Mouse (Mus musculus) ES-E14 (cell line): ENCODE measurements around the gene Pml. TPM values are rescaled to one million over a fixed set of nuclear protein-coding genes. Genes with fewer than 3 reads are reported as not detected.

Experiments
- DNase-seq: peaks from one replicate; pipeline ENCODE4 v3.0.0-alpha.2; 2013; ENCODE audit warnings: low read depth, low spot score
- H3K27ac ChIP-seq: 2 replicates; pipeline ENCODE4 v1.5.1; 2012; ENCODE audit warnings: low read depth, mild to moderate bottlenecking, low read length, moderate library complexity, mixed read lengths; ENCODE audit not compliant: poor library complexity, insufficient read depth, severe bottlenecking
- H3K36me3 ChIP-seq: 2 replicates; pipeline ENCODE4 v1.6.1; 2012; ENCODE audit warnings: mild to moderate bottlenecking, low read length, moderate library complexity, mixed read lengths; ENCODE audit not compliant: control insufficient read depth, poor library complexity, insufficient read depth, severe bottlenecking
- H3K4me1 ChIP-seq, 2 experiments: fragments of 150-350 bp in 1 of 2; sonication (generic) in 1 of 2; 2 replicates each; pipeline ENCODE4 v1.6.1; 2012; ENCODE audit warnings: low read length in 2 of 2, mild to moderate bottlenecking in 1 of 2, mixed read lengths in 1 of 2; ENCODE audit not compliant: control insufficient read depth in 2 of 2, insufficient read depth in 2 of 2, poor library complexity in 1 of 2
- H3K4me3 ChIP-seq, 2 experiments: fragments of 150-350 bp in 1 of 2; sonication (generic) in 1 of 2; 2 replicates each; pipeline ENCODE4 v1.5.1; 2012; ENCODE audit warnings: low read length in 2 of 2, low read depth in 1 of 2, mild to moderate bottlenecking in 1 of 2, mixed read lengths in 1 of 2; ENCODE audit not compliant: insufficient read depth in 1 of 2, poor library complexity in 1 of 2, severe bottlenecking in 1 of 2
- H3K9ac ChIP-seq: 2 replicates; pipeline ENCODE4 v1.6.1; 2012; ENCODE audit warnings: low read depth, mild to moderate bottlenecking, low read length, mixed read lengths; ENCODE audit not compliant: poor library complexity, insufficient read depth, severe bottlenecking
- H3K9me3 ChIP-seq: fragments of 150-350 bp; sonication (generic); 2 replicates; pipeline ENCODE4 v1.6.1; 2012; ENCODE audit warnings: low read depth, mild to moderate bottlenecking, low read length; ENCODE audit not compliant: control insufficient read depth, insufficient read depth
- HCFC1 ChIP-seq: IDR thresholded peaks from 2 replicates; pipeline ENCODE4 v1.6.1; 2012; ENCODE audit warnings: low read length, inconsistent platforms, borderline replicate concordance; ENCODE audit not compliant: insufficient read depth
- ZNF384 ChIP-seq: IDR thresholded peaks from 2 replicates; pipeline ENCODE4 v1.6.1; 2012; ENCODE audit warnings: low read depth, low read length, inconsistent platforms
- in situ Hi-C, 2 experiments: fragments of 600-800 bp; cut with MboI; formaldehyde crosslinking; loops; one replicate each; pipeline ENCODE4 v1.15.1; 2025; ENCODE audit warnings: low sequenced_read_pairs in 2 of 2, inconsistent platforms in 1 of 2; ENCODE audit not compliant: unreplicated experiment in 2 of 2
- total RNA-seq: library from RNA; depleted of rRNA; stranded (reverse); fragments of 300-350 nt; gene quantifications from 2 replicates; pipeline ENCODE4 v1.2.3, GENCODE M21; 2012; rRNA removed

Gene Pml
- total RNA-seq, 1 experiment = 72.6 TPM

GRCm38 (mm10) chr9:58168880-58169279, 80.7 kb downstream of the Pml start:
- Histone ChIP-seq H3K4me1 (0 out of 4 replicates have a peak, but pooled peaks cover 0 to 2% of the 10 kb centered on the region in 2 experiments), H3K4me3 (no peak overlapping the region), H3K36me3 (no peaks in the 10 kb centered on the region), H3K27ac (no peak overlapping the region), H3K9me3 (no peaks in the 10 kb centered on the region), H3K9ac (no peak overlapping the region)
- TF ChIP-seq HCFC1 (no peak), ZNF384 (no peak)
- in situ Hi-C loops = no loop called here
- no peak for DNase-seq

Other genes starting within 250 kb of the Pml start
- gene Cyp11a1, start 243.4 kb downstream of the Pml start, total RNA-seq = 1.7 and 3.0 TPM in 2 replicates
- 3.1 and 4.5 TPM in 2 replicates for gene Stra6, start 186.0 kb downstream of the Pml start, total RNA-seq
- 0.13 and 0.95 TPM in 2 replicates for gene Ccdc33, start 131.0 kb downstream of the Pml start, total RNA-seq
- 0.22 and 0.26 TPM in 2 replicates for gene Islr, start 45.5 kb downstream of the Pml start, total RNA-seq
- 7.8 and 12.8 TPM in 2 replicates for gene Islr2, start 45.5 kb downstream of the Pml start, total RNA-seq
- 51.7 and 95.7 TPM in 2 replicates for gene Stoml1, start 3.4 kb upstream of the Pml start, total RNA-seq
- 6.2 and 8.4 TPM in 2 replicates for gene Loxl1, start 63.4 kb upstream of the Pml start, total RNA-seq
- gene Tbc1d21, start 120.7 kb upstream of the Pml start, total RNA-seq = not detected in 2 replicates
- 4.8 and 5.4 TPM in 2 replicates for gene Insyn1, start 238.8 kb upstream of the Pml start, total RNA-seq